Mouse (Mus musculus): Measurements from ENCODE around the gene 1700001C02Rik.

1700001C02Rik gene

DNA sequence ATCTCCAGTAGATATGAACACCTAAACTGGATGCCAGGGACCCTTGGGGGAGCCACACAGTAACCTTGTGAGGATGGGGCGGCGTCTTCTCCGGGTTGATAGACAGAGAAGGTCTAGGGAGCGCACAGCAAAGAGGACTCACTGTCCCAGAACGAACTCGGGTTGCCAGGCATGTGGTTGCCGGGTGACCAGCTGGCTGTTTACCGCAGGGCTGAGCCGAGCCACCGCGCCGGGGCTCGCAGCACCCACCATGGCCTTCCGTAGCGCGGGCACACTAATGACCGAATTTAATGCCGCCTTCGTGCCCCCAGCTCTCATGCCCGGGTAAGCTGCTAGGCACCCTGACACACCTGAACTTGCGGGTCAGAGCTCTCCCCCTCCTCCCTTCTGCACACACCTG is at the start of gene 1700001C02Rik:
Gene 1700001C02Rik, plus strand, starts transcription at position 187 of the 400 bp plus-strand sequence.
- no peak for DNase-seq

DNA sequence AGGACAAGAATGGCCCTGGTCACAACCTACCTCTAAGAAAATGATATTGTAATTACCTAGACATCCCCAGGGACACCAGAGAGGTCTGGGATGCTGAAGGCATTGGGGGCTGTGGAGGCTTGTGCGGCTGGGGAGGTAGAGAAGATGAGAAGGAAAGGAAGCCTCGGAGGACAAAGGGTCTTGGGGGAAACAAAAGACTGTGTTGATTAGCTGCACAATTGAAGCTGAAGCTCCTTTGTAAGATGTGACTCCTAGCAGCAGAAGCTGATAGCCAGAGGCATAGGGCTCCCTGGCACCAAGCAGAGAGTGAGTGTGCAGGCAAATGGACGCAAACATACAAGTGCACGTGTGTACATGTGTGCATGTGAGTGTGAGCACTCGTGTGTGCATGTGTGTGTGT is 49.2 kb upstream of the 1700001C02Rik start:
- no peak for DNase-seq

DNA sequence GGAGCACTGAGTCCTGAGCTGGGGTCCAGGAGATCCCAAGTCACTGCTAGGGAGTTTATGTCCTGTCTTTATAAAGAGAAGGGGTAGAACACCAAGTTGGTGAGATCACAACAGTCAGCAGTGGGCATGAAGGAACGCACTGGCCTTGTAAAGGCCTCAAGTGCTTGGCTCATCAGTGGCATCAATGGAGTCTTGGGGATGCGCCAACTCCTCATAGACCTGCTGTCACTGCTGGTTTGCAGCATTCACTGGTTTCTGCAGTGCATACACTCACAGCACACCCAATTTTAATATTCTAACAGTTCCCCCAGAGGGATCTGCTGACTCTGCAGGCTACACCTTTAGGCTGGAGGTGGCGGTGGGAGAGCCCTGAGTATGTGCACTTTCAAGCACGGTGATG is 42.7 kb upstream of the 1700001C02Rik start:
- DNase-seq = no peak

DNA sequence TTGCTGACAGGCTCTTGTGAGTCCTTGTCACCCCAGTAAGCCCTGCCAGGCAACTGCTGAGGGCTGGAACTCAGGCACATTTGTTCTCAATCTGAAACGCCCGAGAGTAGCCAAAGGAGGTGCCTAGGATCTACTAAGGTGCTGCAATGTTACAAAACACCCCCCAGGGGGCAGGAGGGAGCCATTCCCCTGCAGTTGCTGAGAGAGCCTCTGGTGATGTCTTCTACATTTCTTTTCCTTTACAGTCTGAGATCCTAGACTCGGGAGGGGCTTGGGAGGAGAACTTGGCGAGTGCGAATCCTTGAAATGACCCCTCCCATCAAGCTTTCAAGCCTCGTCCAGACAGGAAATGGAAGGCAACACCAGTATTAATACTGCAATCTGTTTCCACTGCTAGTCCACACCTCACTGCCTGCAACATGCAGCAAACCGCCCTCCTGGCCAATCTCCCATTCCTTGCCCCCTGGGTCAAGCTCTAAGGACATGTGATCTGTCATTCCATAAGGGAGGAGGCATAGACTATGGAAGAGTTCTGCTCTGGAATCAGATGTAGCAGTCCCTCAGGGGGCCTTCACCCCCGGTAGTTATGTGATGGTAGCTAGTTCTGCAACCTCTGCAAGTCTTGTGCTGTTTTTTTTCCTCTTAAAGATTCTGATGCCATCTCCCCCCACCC is 42.1 kb upstream of the 1700001C02Rik start:
- DNase-seq = peak; percentile 18 to 27

DNA sequence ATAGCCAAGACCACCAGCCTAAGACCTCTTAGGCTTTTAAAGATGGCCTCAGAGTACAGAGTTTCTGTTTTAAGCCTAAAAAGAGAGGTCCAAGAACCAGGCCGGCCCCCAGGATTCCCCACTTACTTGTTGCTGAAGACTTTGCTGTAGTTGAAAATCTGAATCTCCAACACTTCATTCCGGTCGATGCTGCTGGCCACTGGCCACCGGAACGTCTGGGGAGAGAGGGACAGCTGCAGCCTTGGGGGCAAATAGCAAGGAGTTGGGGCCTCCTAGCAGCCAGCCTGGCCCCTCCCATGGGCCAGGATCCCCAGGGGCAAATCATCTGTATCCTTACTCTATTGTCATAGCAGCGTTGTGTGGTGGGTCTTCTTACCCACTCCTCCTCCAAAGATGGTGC is 38.4 kb upstream of the 1700001C02Rik start:
- no peak for DNase-seq

DNA sequence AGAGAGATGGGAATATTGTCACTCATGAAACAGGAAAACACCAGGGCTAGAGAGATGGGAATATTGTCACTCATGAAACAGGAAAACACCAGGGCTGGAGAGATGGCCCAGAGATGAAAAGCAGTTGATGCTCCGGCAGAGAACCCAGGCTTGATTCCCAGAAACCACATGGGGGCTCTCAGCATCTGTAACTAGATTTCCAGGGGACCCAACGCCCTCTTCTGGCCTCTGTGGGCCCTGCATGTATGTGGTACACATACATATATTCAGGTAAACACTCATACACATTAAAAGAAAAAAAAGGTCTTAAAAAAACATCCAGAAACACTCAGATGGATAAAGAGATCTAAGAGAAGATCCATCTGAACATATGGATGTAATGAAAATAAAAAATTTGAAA is 26.9 kb upstream of the 1700001C02Rik start:
- no peak for DNase-seq

DNA sequence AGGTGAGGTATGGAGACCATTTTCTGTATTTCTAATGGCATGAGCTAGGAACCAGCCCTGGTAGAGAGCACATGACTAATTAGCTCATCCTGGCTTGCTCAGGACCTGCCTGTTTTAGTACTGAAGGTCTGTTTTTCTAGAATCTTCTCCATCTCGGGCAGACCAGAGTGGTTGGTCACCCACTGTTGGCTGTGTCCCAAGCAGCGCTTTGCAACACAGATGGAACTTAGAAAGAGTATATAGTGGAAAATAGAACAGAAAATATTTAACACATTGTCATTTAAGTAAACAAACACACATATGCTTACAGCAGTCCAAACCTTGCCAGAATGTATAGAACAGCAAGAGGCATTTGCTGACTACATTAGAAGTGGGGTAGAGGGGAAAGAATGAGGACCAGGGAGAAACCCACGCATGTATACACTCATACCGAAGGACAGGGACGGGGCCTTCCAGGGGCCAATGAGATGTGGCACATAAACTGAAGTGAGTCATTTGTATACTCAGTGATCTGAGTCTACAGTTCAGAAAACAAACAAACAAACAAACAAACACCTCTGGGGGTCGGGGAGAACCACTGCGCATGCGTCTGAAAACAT is 25.4 kb upstream of the 1700001C02Rik start:
- no peak for DNase-seq

DNA sequence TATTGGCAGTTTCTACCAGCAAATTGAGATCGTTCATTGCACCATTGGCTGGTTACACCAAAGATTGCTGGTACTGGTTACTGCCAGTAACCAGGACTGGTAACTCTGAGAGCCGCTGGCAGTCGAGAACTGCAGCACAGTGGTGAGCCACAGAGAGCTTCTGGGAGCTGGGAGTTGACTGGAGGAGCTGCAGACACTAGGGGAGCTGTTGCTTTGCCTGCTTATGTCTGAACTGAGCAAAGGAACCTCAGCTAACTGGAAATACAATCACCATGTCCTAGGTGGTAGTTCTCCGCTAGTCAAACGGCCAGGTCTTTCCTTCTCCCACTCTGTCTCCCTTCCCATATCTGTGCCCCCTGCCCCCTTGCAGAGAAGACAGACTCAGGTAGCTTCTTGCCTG is 23.7 kb upstream of the 1700001C02Rik start:
- DNase-seq = no peak

DNA sequence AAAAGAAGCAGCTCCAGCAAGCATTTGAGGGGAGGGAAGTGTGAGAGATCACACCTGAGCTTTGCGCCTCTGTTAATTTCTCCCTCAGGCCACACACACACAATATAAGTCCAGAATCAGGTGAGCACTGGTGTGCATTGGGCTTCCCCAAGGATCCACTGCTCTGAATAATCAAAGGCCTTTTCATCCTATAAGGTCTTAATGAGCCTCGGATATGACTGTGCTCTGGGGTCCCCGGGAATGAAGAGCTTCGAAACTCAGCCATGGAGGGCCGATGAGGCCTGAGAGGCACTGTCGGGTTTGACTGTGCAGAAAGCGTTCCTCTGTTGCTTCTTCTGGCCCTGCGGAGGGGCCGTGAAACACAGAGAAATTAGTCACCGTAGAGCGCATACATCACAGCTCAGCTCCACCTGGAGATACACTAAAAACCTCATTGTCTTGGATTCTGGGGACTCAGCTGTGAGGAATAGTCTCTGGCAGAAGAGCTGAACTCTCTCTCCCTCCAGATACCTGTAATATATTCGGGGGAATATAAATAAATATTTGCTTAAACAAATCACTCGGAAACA is 21.4 kb upstream of the 1700001C02Rik start:
- DNase-seq = no peak

DNA sequence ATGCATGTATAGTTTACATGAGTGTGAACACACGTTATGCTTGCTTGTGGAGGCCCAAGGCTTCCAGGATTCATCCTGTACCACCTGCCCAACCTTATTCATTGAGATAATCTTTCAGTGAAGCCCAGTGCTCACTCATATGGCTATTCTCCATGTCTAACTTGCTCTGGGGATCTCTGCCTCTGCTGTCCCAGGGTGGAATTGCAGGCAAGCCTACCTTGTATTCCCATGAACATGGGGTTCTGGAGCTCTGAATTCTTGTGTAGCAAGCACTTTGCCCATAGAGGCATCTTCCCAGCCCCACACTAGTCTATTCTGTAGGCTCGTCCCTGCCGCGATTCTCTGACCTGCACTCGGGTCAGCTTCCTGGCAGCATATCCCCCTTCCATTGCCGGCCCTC is 9.8 kb upstream of the 1700001C02Rik start:
- DNase-seq = peak in 1 of 2 experiments; percentile 11

DNA sequence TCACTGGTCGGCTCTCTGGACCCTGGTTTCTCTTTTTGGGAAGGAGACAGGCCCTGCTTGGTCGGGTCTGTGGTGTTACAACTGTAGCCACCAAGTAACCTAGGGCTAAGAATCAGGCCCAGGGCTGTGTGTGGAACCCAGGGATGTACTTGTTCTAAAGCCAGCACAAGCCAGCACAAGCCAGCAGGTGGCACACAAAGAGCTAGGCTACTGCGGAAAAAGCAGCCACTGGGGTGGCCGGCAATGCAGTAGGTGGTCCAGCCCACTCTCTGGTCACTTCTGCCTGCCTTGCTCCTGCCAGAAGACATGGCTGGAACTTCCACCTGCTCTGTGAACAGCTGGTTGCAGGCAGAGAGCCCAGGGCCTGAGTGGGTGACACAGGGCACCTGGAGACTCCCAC is 5.7 kb upstream of the 1700001C02Rik start:
- DNase-seq = no peak

DNA sequence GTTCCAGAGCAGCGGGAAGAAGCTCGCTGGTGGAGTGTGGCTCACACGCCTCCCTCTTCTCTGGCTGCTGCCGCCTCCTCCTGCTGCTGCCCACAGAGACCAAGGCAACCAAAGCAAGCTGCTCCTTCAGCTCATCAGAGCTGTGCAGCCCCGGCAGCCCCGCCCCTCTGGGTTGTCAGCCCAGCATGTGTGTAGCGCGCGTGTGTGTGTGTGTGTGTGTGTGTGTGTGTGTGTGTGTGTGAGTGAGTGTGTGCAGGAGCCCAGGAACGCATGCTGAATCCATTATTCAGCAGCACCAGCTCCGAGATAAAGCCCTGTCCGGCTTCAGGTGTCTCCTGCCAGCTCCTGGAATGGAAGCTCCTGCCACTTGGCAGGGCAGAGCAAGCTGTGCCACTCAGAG is 4.0 kb upstream of the 1700001C02Rik start, which contains the start of gene Otof:
Gene Otof, minus strand, starts transcription at position 112 of the 400 bp plus-strand sequence.
- DNase-seq = no peak

DNA sequence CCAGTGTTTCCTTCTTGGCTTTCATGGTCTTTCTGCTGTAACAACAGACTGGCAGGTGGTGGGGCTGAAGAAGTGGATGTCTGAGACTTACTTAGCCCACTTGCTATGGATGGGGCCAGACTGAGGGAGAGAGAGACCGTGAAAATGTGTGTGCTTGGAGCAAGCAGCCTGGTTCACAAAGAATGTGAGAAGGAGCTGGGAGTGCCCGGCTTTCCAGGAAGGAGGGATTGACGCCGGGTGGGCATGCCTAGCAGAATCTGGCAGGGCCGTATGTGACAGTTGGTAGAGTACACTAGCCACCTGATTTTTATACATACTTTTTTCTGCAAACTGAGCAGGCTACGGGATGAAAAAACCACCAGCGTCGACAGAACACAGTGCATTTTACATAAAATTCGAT is 468 bp downstream of the 1700001C02Rik start:
- no peak for DNase-seq

DNA sequence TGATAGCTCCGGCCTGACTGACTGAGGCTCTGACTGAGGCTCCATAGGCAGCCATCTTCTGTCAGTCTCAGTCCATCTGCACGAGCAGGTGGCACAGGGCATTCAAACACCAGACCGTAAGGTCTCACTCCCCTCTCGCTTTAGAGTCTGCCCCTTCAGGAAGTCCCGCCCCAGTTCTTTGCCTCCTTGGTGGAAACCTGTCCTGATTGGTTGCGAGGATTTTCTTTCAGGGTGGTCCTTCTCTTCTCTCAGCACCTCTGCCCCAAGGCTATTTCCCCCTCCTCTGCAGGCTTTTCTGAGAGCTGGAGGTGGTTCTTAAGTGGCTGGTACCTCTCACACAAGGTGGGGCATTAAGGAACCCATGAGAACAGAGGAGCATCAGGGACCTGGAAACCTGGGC is 4.6 kb downstream of the 1700001C02Rik start:
- DNase-seq = no peak

DNA sequence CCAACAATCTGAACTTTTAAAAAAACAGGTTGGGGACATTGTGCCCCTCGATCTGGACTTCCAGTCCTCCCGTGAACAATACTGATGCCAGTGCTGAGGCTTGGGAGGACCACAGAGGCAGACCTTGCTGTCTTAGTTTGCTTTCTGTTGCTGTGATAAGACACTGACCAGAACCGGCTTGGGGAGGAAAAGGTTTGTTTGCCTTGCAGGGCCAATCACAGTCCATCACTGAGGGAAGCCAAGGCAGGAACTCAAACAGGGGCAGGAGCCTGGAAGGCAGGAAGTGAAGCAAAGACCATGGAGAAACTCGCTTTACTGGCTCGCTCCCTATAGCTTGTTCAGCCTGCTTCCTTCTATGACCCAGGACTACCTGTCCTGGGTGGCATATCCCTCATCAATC is 6.3 kb downstream of the 1700001C02Rik start:
- no peak for DNase-seq

DNA sequence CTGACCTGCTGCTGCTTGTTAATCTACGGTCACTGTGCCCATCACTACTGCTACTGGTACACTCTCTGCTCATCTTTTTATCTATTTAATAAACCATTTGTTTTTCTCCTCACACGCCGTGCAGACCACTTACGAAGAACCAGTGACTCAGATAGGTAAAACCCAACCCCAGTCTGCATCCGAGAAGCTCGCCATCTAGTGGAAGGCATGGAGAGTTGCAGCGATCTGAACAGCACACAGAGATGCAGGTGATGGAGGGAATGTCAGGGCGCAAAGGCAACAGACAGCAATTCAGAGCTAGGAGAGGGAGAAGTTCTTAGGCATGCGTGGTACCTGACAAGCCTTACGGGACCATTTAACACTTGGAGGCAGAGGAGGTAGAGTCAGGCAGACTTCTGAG is 10.7 kb downstream of the 1700001C02Rik start:
- no peak for DNase-seq

DNA sequence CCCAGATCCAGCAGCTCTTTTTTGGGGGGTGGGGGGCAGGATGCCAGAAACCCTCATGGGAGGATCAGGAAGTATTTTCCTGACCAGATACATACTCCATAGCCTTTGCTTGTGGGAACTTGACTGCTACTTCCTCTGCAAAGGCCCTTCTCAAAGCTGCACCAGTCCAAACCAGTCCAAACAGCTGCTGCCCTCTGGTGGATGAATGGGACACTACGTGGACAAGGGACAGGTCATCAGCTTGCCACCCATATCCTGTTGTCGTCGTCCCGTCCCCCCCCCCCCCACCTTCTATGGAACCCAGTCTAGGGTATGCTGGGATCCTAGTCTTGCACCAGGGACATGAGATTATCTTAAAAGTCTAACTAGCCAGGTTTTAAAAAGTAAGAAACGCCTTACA is 16.5 kb downstream of the 1700001C02Rik start:
- DNase-seq = peak; percentile 41 to 70

DNA sequence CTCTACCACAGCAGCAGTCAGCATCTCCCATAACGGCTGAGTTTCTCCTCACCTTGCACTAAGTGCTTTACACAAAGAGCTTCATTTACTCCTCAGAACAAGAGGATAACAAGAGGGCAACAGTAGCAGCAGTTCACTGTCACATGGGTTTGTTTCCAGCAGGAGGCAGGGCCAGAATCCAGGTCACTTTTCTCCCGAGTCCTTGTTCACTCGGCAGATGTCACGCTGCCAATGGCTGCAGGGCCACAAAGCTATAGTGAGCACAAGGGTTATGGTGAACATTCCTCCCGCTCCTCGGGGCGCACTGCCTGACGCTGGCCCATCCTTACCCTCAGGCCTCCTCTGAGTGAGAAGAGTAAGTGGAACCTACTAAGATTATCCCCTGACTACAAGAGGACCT is 17.7 kb downstream of the 1700001C02Rik start:
- peak in 1 of 2 experiments; percentile 10 for DNase-seq

DNA sequence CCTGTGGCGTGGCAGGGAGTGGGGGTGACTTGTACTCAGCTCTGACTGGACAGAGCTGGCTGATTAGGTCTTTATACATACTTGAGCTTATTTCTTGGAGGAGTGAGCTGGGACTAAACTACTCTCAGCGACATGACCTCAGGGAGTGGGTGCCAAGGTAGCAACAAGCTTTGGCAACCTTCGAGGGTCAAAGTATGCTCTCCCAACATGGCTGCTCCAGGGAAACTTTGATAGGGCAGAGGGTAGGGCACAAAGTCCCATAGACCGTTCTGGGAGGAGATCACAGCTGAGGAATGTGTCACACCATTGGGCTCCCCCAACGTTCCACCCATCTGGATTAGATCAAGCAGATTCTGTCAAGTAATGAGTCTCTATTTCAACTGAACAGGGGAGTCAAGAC is 18.7 kb downstream of the 1700001C02Rik start:
- peak; percentile 63 to 64 for DNase-seq

DNA sequence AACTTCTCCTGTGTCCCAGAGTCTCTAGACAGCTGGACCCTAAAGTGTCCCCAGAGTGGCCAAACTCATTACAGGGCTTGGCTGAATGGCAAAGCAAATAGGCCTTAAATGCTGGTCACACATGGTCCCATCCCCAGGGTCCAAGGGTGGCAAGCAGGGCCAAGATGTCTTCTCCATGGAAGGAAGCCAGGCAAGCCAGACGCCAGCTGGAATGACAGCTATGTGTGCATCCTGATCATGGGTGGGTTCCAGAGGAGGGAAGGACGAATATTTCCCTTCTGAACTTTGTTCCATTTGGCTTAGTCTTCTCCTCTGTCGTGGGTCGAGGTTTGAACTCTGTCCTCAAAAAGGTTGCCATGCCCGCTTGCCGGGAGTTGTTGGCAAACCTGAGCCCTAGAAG is 19.3 kb downstream of the 1700001C02Rik start:
- peak; percentile 59 to 73 for DNase-seq

DNA sequence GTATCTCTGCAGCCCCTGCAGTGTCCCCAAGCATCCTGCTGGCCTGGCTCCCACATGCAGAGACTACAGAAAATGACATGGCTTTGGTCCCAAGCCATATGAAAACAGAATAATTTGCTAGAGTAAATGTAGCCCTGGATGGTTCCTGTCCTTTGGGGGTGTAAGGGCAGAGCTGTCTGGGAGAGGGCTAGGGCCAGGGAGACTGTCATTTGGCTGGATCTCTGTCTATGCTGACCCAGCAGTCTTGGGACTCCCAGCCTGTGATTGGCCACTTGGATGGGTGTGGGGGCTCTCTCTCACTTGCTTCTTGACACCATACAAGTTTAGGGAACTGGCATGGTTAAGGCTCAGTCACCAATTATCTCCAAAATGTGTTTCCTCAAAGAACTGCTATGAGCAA is 24.4 kb downstream of the 1700001C02Rik start:
- no peak for DNase-seq

DNA sequence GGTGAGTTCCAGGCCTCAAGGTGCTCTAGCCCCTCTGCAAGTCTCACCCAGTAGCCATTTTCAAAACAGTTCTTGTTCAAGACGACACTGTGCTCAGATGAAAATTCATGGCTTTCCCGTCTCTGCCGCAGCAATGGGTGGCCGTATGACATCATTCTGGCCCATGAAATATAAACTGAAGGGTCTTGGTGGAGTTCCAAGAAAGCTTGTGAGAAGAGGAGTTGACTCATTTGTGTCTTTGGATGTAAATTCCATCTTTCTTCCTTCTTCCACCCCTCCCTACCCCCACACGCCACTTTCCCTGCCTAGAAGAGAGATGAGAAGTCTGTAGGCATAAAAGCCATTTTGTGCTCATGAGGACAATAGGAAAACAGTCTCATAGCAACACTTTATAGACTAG is 25.0 kb downstream of the 1700001C02Rik start:
- no peak for DNase-seq

DNA sequence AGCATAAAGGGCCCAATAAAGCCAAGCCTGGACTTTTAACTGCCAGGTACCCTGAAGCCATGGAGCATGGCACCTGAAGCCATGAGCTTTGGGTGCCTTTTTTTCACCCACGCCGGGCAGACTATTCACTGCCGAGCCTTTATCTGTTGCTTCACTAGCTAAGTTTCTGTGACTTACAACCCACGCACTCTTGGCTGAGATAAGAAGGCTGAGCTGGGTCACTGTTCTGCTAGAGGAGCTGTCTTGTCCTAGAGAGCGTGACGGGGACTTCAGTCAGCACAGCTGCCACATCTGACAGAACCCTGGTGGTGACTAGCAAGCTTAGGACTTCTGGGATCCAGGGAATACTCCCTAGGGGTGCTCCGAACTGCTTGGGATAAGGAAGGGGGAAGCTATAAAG is 27.9 kb downstream of the 1700001C02Rik start:
- DNase-seq = no peak

DNA sequence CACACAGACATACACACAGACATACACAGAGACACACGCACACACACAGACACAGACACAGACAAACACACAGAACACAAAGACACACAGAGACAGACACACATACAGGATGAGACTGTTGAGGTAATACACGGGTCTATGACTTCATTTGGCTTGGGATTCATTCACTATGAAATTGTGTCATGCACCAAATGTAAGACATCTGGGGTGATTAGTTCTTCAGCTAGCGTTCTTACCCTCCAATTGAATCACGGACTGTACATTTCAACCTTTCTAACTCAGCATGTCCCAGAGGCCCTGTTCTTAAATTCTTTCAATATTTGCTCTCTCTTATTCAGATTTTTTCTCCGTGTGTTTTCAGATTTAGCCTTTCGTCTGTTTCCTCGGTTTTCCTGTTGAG is 28.8 kb downstream of the 1700001C02Rik start:
- no peak for DNase-seq

DNA sequence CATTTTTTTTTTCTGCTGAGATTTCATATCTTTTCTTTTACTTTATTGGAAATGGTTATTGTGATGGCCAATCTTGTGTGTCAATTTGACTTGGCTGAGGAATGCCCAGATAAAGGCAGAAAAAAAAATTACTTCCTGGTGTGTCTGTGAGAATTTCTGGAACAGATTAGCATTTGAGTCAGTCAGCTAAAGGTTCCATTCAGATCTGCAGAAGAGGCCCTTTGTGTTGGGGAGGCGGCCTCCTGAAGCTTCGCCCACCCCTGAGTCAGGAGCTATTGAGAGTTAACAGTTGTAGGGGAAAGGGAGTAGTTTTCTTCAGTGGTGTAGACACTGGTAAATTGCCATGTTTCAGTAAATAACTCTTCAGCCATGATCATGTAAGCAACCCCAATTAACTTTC is 29.4 kb downstream of the 1700001C02Rik start:
- DNase-seq = no peak

Measured in kidney, adult 8-10 months (tissue).